Mouse (Mus musculus): ENCODE data around the gene Cdcp2. TPM values are rescaled to one million over a fixed set of nuclear protein-coding genes. Genes with fewer than 3 reads are reported as not detected.

Cdcp2 gene
- polyA plus RNA-seq, 1 experiment from 2014 or later: not detected

DNA sequence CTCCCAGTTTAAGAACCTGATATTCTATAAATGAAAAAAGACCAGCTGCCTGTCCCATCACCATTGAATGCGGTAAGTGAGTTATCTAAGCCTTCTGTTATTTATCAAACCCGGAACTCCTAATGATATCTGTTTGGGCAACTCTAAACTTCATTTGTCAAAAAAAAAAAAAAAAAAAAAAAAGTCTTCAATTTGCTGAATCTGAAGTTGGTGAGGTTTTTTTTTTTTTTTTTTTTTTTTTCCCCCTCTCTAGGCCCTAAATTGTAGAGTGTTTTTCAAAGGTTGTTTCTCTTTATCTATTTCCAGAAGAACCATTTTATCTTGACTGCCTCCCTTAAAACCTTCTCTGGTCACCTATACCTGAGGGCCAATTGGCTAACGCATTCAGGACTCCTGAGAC, 38.2 kb downstream of the Cdcp2 start:
- ATAC-seq (ENCODE audit: low read depth): no peak
- no peaks in the 10 kb centered on the region for H3K36me3 ChIP-seq (ENCODE audit: control insufficient read depth, insufficient read depth, low read length)
- H3K27ac ChIP-seq (ENCODE audit: low read depth, low read length): no peak overlapping the region
- H3K4me3 ChIP-seq (ENCODE audit: low read depth, low read length): no peak overlapping the region
- no peak overlapping the region for H3K4me2 ChIP-seq (ENCODE audit: low read depth, low read length)
- no peaks in the 10 kb centered on the region for H3K27me3 ChIP-seq (ENCODE audit: control insufficient read depth, insufficient read depth, low read length)
- H3K9ac ChIP-seq (replicated peaks; ENCODE audit: low read depth, low read length): no peak overlapping the region
- H3K4me1 ChIP-seq (ENCODE audit: control insufficient read depth, insufficient read depth, low read length): peaks cover 19% of the 10 kb centered on the region
- H3K9me3 ChIP-seq (ENCODE audit: control insufficient read depth, low read length): no peaks in the 10 kb centered on the region
- WGBS: 92% methylated on average over 3 of the region's 3 CpGs

- Histone ChIP-seq H3K9me3 (ENCODE audit: control insufficient read depth, low read length) (no peaks in the 10 kb centered on the region), H3K27ac (ENCODE audit: low read depth, low read length) (no peak overlapping the region), H3K4me2 (ENCODE audit: low read depth, low read length) (no peak overlapping the region), H3K4me1 (ENCODE audit: control insufficient read depth, insufficient read depth, low read length) (peaks cover 21% of the 10 kb centered on the region), H3K4me3 (ENCODE audit: low read depth, low read length) (no peak overlapping the region), H3K36me3 (ENCODE audit: control insufficient read depth, insufficient read depth, low read length) (no peaks in the 10 kb centered on the region), H3K9ac (replicated peaks; ENCODE audit: low read depth, low read length) (no peak overlapping the region), H3K27me3 (ENCODE audit: control insufficient read depth, insufficient read depth, low read length) (no peaks in the 10 kb centered on the region)
- 75% methylated on average over 5 of the region's 5 CpGs for WGBS
- ATAC-seq (ENCODE audit: low read depth): no peak
These were observed 39.0 kb downstream of the Cdcp2 start for GRCm38 (mm10) chr4:107135663-107136062.

DNA sequence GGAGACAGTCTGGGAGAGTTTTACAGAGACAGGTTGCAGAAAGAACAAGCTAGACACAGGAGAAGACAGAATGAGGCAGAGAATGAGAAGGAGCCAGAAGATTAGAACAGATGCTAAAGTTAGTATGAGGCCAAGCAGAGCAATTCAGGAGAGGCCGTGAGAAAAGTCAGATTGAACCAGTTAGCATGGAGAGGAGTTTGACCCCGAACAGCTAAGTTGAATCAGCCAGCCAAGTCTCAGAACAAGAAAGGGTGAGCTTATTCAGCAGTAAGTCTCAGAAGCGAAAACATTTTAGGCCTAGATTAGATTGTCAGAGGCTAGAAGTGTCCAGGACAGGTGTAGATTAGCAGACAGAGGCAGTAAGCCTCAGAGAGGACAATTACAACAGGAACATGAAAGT, 39.8 kb downstream of the Cdcp2 start:
- Histone ChIP-seq H3K4me1 (ENCODE audit: control insufficient read depth, insufficient read depth, low read length) (peaks cover 19% of the 10 kb centered on the region), H3K27me3 (ENCODE audit: control insufficient read depth, insufficient read depth, low read length) (no peaks in the 10 kb centered on the region), H3K9ac (replicated peaks; ENCODE audit: low read depth, low read length) (no peak overlapping the region), H3K9me3 (ENCODE audit: control insufficient read depth, low read length) (no peaks in the 10 kb centered on the region), H3K27ac (ENCODE audit: low read depth, low read length) (no peak overlapping the region), H3K36me3 (ENCODE audit: control insufficient read depth, insufficient read depth, low read length) (no peaks in the 10 kb centered on the region), H3K4me3 (ENCODE audit: low read depth, low read length) (no peak overlapping the region), H3K4me2 (ENCODE audit: low read depth, low read length) (no peak overlapping the region)
- ATAC-seq (ENCODE audit: low read depth): no peak
- WGBS: 58% methylated on average over 3 of the region's 3 CpGs

DNA sequence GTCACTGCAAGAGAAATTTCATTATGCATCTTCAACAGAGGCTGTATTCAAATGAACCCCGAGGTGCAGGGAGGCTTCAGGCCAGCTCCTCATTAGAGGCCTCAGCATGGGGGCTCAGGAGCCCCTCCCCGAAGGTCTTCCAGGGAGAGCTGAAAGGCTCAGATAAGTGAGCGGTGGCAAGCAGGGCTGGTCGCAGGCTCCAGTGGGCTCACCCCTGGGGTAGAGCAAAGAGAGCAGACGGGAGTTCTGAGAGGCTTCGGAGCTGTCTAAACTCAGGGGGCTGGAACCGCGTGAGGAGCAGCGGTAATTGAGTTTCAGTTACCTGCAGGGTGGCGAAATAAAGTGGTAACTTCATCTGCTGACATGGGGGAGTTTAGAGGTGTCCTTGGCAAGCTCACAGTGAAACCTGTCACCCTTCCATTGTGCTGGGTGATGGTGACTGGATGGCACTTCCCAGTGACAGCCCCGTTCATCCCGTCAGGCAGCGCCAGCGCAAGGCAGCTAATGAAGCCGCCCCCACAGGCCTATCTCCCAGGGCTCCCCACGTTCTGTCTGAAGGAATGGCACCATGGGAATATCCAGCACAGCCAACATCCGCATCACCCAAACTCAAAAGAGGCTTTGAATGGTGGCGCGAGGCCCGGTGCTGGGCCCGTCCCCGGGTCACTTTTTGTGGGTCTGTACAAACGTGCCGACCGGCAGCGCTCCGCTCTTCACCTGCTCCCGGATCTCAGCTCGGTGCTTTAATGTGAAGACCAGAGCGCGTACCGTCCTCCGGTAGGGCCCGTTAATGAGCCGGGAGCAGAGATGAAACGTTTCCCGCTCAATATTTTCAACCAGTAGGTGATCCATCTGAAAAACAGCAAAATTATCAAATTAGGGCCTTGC, 42.5 kb downstream of the Cdcp2 start:
- H3K27me3 ChIP-seq (ENCODE audit: control insufficient read depth, insufficient read depth, low read length): no peaks in the 10 kb centered on the region
- no peaks in the 10 kb centered on the region for H3K36me3 ChIP-seq (ENCODE audit: control insufficient read depth, insufficient read depth, low read length)
- peak; percentile 50; the same call in 1 of the 2 replicates for ATAC-seq (ENCODE audit: low read depth)
- no peak overlapping the region for H3K4me3 ChIP-seq (ENCODE audit: low read depth, low read length)
- H3K9ac ChIP-seq (replicated peaks; ENCODE audit: low read depth, low read length): no peak overlapping the region
- no peak overlapping the region for H3K4me2 ChIP-seq (ENCODE audit: low read depth, low read length)
- 33% methylated on average over 37 of the region's 37 CpGs for WGBS
- H3K4me1 ChIP-seq (ENCODE audit: control insufficient read depth, insufficient read depth, low read length): peaks cover 19% of the 10 kb centered on the region
- H3K27ac ChIP-seq (ENCODE audit: low read depth, low read length): 0 out of 2 replicates have a peak overlapping the region, but pooled peaks have one; percentile 28
- no peaks in the 10 kb centered on the region for H3K9me3 ChIP-seq (ENCODE audit: control insufficient read depth, low read length)

GRCm38 (mm10) chr4:107139836-107140631, 43.3 kb downstream of the Cdcp2 start:
- Histone ChIP-seq H3K4me3 (ENCODE audit: low read depth, low read length) (no peak overlapping the region), H3K27ac (ENCODE audit: low read depth, low read length) (0 out of 2 replicates have a peak overlapping the region, but pooled peaks have one; percentile 5), H3K4me2 (ENCODE audit: low read depth, low read length) (no peak overlapping the region), H3K36me3 (ENCODE audit: control insufficient read depth, insufficient read depth, low read length) (no peaks in the 10 kb centered on the region), H3K4me1 (ENCODE audit: control insufficient read depth, insufficient read depth, low read length) (peaks cover 19% of the 10 kb centered on the region), H3K9ac (replicated peaks; ENCODE audit: low read depth, low read length) (no peak overlapping the region), H3K27me3 (ENCODE audit: control insufficient read depth, insufficient read depth, low read length) (no peaks in the 10 kb centered on the region), H3K9me3 (ENCODE audit: control insufficient read depth, low read length) (no peaks in the 10 kb centered on the region)
- WGBS: 36% methylated on average over 13 of the region's 13 CpGs
- ATAC-seq (ENCODE audit: low read depth): no peak

DNA sequence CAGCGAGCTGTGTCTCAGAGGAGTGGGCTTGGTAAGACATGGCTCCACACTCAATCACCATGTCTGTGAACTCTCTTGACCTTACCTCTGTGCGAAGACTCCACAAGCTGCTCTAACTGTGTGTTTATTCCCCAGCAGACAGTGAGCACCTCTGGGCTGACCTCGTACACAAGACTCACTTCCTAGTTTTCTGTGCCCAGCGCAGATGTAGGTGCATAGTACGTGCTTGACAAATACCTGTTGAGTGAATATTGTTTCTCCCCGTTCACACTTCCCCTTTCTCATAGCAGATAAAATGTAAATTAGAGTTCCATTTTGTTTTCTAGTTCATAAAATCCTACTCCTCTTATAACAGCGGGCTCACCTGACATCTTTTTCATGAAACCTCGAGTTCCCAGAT, 46.8 kb downstream of the Cdcp2 start:
- 88% methylated on average over 8 of the region's 8 CpGs for WGBS
- H3K4me3 ChIP-seq (ENCODE audit: low read depth, low read length): no peak overlapping the region
- no peak overlapping the region for H3K4me2 ChIP-seq (ENCODE audit: low read depth, low read length)
- H3K36me3 ChIP-seq (ENCODE audit: control insufficient read depth, insufficient read depth, low read length): peaks cover 5% of the 10 kb centered on the region; the same call in 1 of the 2 replicates
- H3K9me3 ChIP-seq (ENCODE audit: control insufficient read depth, low read length): no peaks in the 10 kb centered on the region
- no peak overlapping the region for H3K27ac ChIP-seq (ENCODE audit: low read depth, low read length)
- H3K4me1 ChIP-seq (ENCODE audit: control insufficient read depth, insufficient read depth, low read length): peaks cover 19% of the 10 kb centered on the region
- ATAC-seq (ENCODE audit: low read depth): no peak
- no peaks in the 10 kb centered on the region for H3K27me3 ChIP-seq (ENCODE audit: control insufficient read depth, insufficient read depth, low read length)
- H3K9ac ChIP-seq (replicated peaks; ENCODE audit: low read depth, low read length): no peak overlapping the region

DNA sequence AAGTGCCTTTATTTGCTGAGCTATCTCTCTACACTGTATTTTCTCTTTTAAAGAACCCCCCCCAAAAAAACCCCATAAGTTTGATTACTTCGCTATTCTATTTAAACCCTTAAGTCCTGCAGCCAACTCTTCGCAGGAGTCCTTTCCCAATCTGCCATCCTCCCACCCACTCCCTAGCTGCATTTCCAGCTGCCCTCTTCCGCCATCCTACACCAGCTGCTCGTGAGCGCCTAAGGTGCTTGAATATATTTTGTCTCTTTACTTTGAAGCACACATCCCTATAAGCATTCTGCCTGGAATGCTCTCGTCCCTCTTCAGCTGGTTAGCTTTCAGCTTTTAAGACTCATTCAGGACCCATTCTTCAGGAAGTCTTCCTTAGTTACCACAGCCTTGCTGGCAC, 54.3 kb downstream of the Cdcp2 start:
- Histone ChIP-seq H3K9me3 (ENCODE audit: control insufficient read depth, low read length) (no peaks in the 10 kb centered on the region), H3K4me3 (ENCODE audit: low read depth, low read length) (no peak overlapping the region), H3K4me2 (ENCODE audit: low read depth, low read length) (no peak overlapping the region), H3K9ac (replicated peaks; ENCODE audit: low read depth, low read length) (no peak overlapping the region), H3K27me3 (ENCODE audit: control insufficient read depth, insufficient read depth, low read length) (no peaks in the 10 kb centered on the region), H3K27ac (ENCODE audit: low read depth, low read length) (no peak overlapping the region), H3K36me3 (ENCODE audit: control insufficient read depth, insufficient read depth, low read length) (peaks cover 5% of the 10 kb centered on the region; the same call in 1 of the 2 replicates), H3K4me1 (ENCODE audit: control insufficient read depth, insufficient read depth, low read length) (no peaks in the 10 kb centered on the region)
- 81% methylated on average over 6 of the region's 6 CpGs for WGBS
- no peak for ATAC-seq (ENCODE audit: low read depth)

- H3K36me3 ChIP-seq (ENCODE audit: control insufficient read depth, insufficient read depth, low read length): no peaks in the 10 kb centered on the region; the same call in 1 of the 2 replicates
- no peak overlapping the region for H3K27ac ChIP-seq (ENCODE audit: low read depth, low read length)
- H3K9ac ChIP-seq (replicated peaks; ENCODE audit: low read depth, low read length): no peak overlapping the region
- H3K4me3 ChIP-seq (ENCODE audit: low read depth, low read length): no peak overlapping the region
- H3K4me1 ChIP-seq (ENCODE audit: control insufficient read depth, insufficient read depth, low read length): no peaks in the 10 kb centered on the region
- no peak overlapping the region for H3K4me2 ChIP-seq (ENCODE audit: low read depth, low read length)
- no peaks in the 10 kb centered on the region for H3K9me3 ChIP-seq (ENCODE audit: control insufficient read depth, low read length)
- ATAC-seq (ENCODE audit: low read depth): no peak
- no peaks in the 10 kb centered on the region for H3K27me3 ChIP-seq (ENCODE audit: control insufficient read depth, insufficient read depth, low read length)
- WGBS: 86% methylated on average over 8 of the region's 8 CpGs
These were observed 55.9 kb downstream of the Cdcp2 start for GRCm38 (mm10) chr4:107152571-107152970.

- Histone ChIP-seq H3K4me2 (ENCODE audit: low read depth, low read length) (no peak overlapping the region), H3K9ac (replicated peaks; ENCODE audit: low read depth, low read length) (no peak overlapping the region), H3K27ac (ENCODE audit: low read depth, low read length) (no peak overlapping the region), H3K4me1 (ENCODE audit: control insufficient read depth, insufficient read depth, low read length) (no peaks in the 10 kb centered on the region), H3K4me3 (ENCODE audit: low read depth, low read length) (no peak overlapping the region), H3K36me3 (ENCODE audit: control insufficient read depth, insufficient read depth, low read length) (peaks cover 12% of the 10 kb centered on the region), H3K9me3 (ENCODE audit: control insufficient read depth, low read length) (no peaks in the 10 kb centered on the region), H3K27me3 (ENCODE audit: control insufficient read depth, insufficient read depth, low read length) (no peaks in the 10 kb centered on the region)
- ATAC-seq (ENCODE audit: low read depth): no peak
- WGBS: 80% methylated on average over 4 of the region's 4 CpGs
These were observed 60.3 kb downstream of the Cdcp2 start for GRCm38 (mm10) chr4:107156983-107157401.
